Mouse (Mus musculus): ENCODE measurements around the gene Ptch2.

Gene Ptch2

GRCm38 (mm10) chr4:117105127-117105526 lies 9.3 kb downstream of the Ptch2 start:
- no peak for DNase-seq (ENCODE audit: low read depth)

- no peak for DNase-seq (ENCODE audit: low read depth)
Measured at GRCm38 (mm10) chr4:117107813-117108523, 12.1 kb downstream of the Ptch2 start.

- no peak for DNase-seq (ENCODE audit: low read depth)
Measured at GRCm38 (mm10) chr4:117108524-117108849, 12.6 kb downstream of the Ptch2 start.

- no peak for DNase-seq (ENCODE audit: low read depth)
Measured at GRCm38 (mm10) chr4:117109330-117109729, 13.5 kb downstream of the Ptch2 start.

- no peak for DNase-seq (ENCODE audit: low read depth)
Measured at GRCm38 (mm10) chr4:117110249-117110648, 14.4 kb downstream of the Ptch2 start.

- DNase-seq (ENCODE audit: low read depth), result no peak
Measured at GRCm38 (mm10) chr4:117110985-117111384, 15.1 kb downstream of the Ptch2 start.

GRCm38 (mm10) chr4:117113237-117113636 lies 17.4 kb downstream of the Ptch2 start:
- DNase-seq (ENCODE audit: low read depth), result no peak

GRCm38 (mm10) chr4:117115592-117115991 lies 19.7 kb downstream of the Ptch2 start:
- DNase-seq (ENCODE audit: low read depth), result no peak

GRCm38 (mm10) chr4:117117931-117118330 lies 22.1 kb downstream of the Ptch2 start:
- no peak for DNase-seq (ENCODE audit: low read depth)

GRCm38 (mm10) chr4:117119636-117120035 lies 23.8 kb downstream of the Ptch2 start:
- DNase-seq (ENCODE audit: low read depth), result no peak

- DNase-seq (ENCODE audit: low read depth), result no peak
Measured at GRCm38 (mm10) chr4:117120052-117120444, 24.2 kb downstream of the Ptch2 start.

GRCm38 (mm10) chr4:117120445-117121414 lies 24.9 kb downstream of the Ptch2 start:
- peak; percentile 95 for DNase-seq (ENCODE audit: low read depth)

GRCm38 (mm10) chr4:117122209-117122608 lies 26.3 kb downstream of the Ptch2 start:
- DNase-seq (ENCODE audit: low read depth), result no peak

GRCm38 (mm10) chr4:117123546-117124217 lies 27.8 kb downstream of the Ptch2 start:
- DNase-seq (ENCODE audit: low read depth), result no peak

- DNase-seq (ENCODE audit: low read depth), result no peak
Measured at GRCm38 (mm10) chr4:117124218-117124517, 28.3 kb downstream of the Ptch2 start.

- no peak for DNase-seq (ENCODE audit: low read depth)
Measured at GRCm38 (mm10) chr4:117124518-117125347, 28.9 kb downstream of the Ptch2 start.

- peak; percentile 67 for DNase-seq (ENCODE audit: low read depth)
Measured at GRCm38 (mm10) chr4:117125348-117125909, 29.6 kb downstream of the Ptch2 start, which contains the start of gene Btbd19. Btbd19 (minus strand) TSS chr4:117125725.

GRCm38 (mm10) chr4:117125910-117126674 lies 30.2 kb downstream of the Ptch2 start:
- peak; percentile 88 for DNase-seq (ENCODE audit: low read depth)

GRCm38 (mm10) chr4:117126675-117127290 lies 30.9 kb downstream of the Ptch2 start, which contains the start of gene Tctex1d4:
Tctex1d4 (plus strand) TSS chr4:117126794.
- peak; percentile 27 for DNase-seq (ENCODE audit: low read depth)
